Mouse (Mus musculus): ENCODE results near the gene Tead2. TPM values are rescaled to one million over a fixed set of nuclear protein-coding genes. Genes with fewer than 3 reads are reported as not detected.

Tead2 gene
- polyA plus RNA-seq, 1 experiment from 2014 or later = 93.2 TPM

DNA sequence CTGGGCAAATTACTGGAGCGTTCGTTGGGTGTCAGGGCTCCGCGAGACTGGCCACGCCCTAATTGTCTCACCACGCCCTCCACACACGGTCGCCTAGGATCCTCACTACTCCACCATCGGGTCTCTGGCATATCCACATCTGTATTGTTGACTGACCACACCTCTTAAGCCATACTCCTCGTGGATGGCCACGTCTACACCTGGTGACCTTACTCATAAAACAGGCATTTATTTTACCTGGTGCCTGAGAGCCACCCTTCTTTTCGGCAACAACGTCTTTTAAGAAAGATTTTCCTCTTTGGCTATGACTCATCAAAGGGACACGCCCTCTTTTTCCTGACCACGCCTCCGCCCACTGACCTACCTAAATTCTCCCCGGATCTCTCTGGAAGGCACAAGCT is 3.7 kb upstream of the Tead2 start, which contains the start of gene Dkkl1:
Gene Dkkl1, minus strand, starts transcription at position 297 of the 401 bp plus-strand sequence.
- 4% methylated on average over 17 of the region's 17 CpGs for whole genome bisulfite sequencing
- no peak for ATAC-seq
- Histone ChIP-seq H3K9ac (no peak within 1 kb of the TSS), H3K27ac (no peak within 1 kb of the TSS), H3K4me1 (replicated peaks) (peaks cover 6% of the 10 kb centered on the region), H3K4me3 (replicated peaks) (no peak within 1 kb of the TSS; the same call in 1 of the 2 replicates), H3K27me3 (replicated peaks) (peaks cover 10% of the 10 kb centered on the region), H3K9me3 (no peaks in the 10 kb centered on the region), H3K4me2 (replicated peaks) (peak within 1 kb of the TSS; percentile 41), H3K36me3 (no peaks in the 10 kb centered on the region)

DNA sequence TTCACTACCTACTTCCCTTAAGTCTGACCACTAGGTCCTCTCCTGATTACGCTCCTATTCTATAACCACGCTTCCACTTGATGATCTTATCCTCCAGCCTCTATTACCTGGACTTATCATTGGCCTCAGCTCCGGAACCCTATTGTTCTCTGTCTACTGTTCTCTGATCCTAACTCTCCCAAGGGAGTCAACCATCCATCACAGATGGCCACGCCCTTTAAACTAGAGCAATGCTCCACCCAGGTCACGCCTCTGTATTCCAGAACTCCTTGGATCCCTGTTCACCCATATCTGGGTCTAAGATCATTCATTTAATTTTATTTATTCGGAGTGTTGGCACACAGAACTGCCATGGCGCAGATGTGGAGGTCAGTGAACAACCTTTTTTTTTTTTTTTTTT is 3.2 kb upstream of the Tead2 start:
- ATAC-seq = no peak
- 74% methylated on average over 7 of the region's 7 CpGs for WGBS
- Histone ChIP-seq H3K4me1 (replicated peaks) (peaks cover 11% of the 10 kb centered on the region), H3K4me3 (replicated peaks) (no peak overlapping the region), H3K27me3 (replicated peaks) (peaks cover 10% of the 10 kb centered on the region), H3K9ac (no peak overlapping the region), H3K36me3 (no peaks in the 10 kb centered on the region), H3K4me2 (replicated peaks) (no peak overlapping the region), H3K9me3 (no peaks in the 10 kb centered on the region), H3K27ac (no peak overlapping the region)

DNA sequence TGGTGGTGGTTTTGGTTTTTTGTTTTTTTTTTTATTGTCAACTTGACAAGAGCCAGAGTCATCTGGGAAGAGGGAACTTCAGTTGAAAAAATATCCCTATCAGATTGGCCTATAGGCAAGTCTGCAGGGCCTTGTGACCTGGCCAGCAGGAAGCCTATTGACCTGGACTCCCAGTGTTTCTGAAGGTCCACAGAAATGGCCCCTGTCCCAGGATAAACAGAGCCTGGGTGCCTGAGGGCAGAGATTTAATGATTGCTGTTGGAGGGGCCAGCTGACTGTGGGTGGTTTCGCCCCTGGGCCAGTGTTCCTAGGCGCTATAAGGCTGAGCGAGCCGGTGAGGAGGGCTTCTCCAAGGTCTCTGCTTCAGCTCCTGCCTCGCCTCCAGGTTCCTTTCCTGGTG is 1.8 kb upstream of the Tead2 start:
- Histone ChIP-seq H3K4me2 (replicated peaks) (no peak overlapping the region), H3K36me3 (no peaks in the 10 kb centered on the region), H3K9ac (no peak overlapping the region), H3K27ac (no peak overlapping the region), H3K4me1 (replicated peaks) (peaks cover 19% of the 10 kb centered on the region), H3K4me3 (replicated peaks) (no peak overlapping the region), H3K9me3 (no peaks in the 10 kb centered on the region), H3K27me3 (replicated peaks) (peaks cover 10% of the 10 kb centered on the region)
- no peak for ATAC-seq
- 67% methylated on average over 5 of the region's 5 CpGs for WGBS

- peak overlapping the region; percentile 94 for H3K9ac ChIP-seq
- peak; percentile 85 for ATAC-seq
- H3K27ac ChIP-seq = peak overlapping the region; percentile 89
- peaks cover 19% of the 10 kb centered on the region for H3K4me1 ChIP-seq (replicated peaks)
- peaks cover 14% of the 10 kb centered on the region; the same call in 1 of the 2 replicates for H3K36me3 ChIP-seq
- H3K4me3 ChIP-seq (replicated peaks) = peak overlapping the region; percentile 73
- H3K4me2 ChIP-seq (replicated peaks) = peak overlapping the region; percentile 84
- no peaks in the 10 kb centered on the region for H3K9me3 ChIP-seq
- peaks cover 2% of the 10 kb centered on the region; the same call in 1 of the 2 replicates for H3K27me3 ChIP-seq (replicated peaks)
- 2% methylated on average over 13 of the region's 13 CpGs for WGBS
Measured at GRCm38 (mm10) chr7:45216442-45217183, 1.1 kb downstream of the Tead2 start.

- no peak overlapping the region for H3K4me2 ChIP-seq (replicated peaks)
- no peaks in the 10 kb centered on the region for H3K9me3 ChIP-seq
- H3K4me1 ChIP-seq (replicated peaks) = peaks cover 16% of the 10 kb centered on the region
- 73% methylated on average over 2 of the region's 2 CpGs for WGBS
- peaks cover 34% of the 10 kb centered on the region; the same call in 1 of the 2 replicates for H3K36me3 ChIP-seq
- no peaks in the 10 kb centered on the region for H3K27me3 ChIP-seq (replicated peaks)
- no peak overlapping the region for H3K9ac ChIP-seq
- no peak overlapping the region for H3K4me3 ChIP-seq (replicated peaks)
- no peak for ATAC-seq
- H3K27ac ChIP-seq = no peak overlapping the region
Measured at GRCm38 (mm10) chr7:45221680-45222079, 6.1 kb downstream of the Tead2 start.

- Histone ChIP-seq H3K4me1 (replicated peaks) (no peaks in the 10 kb centered on the region), H3K36me3 (peaks cover 45% of the 10 kb centered on the region; the same call in 1 of the 2 replicates), H3K27ac (no peak overlapping the region), H3K9ac (no peak overlapping the region), H3K4me3 (replicated peaks) (no peak overlapping the region), H3K4me2 (replicated peaks) (no peak overlapping the region), H3K9me3 (no peaks in the 10 kb centered on the region), H3K27me3 (replicated peaks) (no peaks in the 10 kb centered on the region)
- ATAC-seq = no peak
- 86% methylated on average over 7 of the region's 7 CpGs for WGBS
Measured at GRCm38 (mm10) chr7:45224826-45225225, 9.3 kb downstream of the Tead2 start.

DNA sequence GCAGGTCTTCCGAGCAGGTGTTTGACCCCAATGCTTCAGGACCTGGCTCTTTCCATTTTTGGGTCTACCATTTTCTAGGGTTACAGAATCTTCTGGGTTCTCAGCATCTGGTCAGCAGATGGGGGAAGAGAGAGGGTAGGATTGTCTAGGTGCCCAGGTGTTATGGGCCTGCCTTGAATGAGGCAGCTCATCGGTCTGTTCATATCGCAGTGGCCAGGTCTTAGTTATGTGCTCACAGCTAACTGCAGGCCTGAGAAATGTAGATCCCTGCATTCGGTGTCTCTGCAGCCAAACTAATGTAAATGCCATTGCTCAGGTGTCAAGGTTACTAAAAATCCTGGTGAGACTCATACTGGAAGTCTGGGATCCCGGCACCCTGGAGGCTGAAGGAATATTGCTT is 10.9 kb downstream of the Tead2 start:
- Histone ChIP-seq H3K9ac (no peak overlapping the region), H3K36me3 (peaks cover 40% of the 10 kb centered on the region), H3K9me3 (no peaks in the 10 kb centered on the region), H3K27ac (no peak overlapping the region), H3K4me1 (replicated peaks) (no peaks in the 10 kb centered on the region), H3K4me2 (replicated peaks) (no peak overlapping the region), H3K27me3 (replicated peaks) (no peaks in the 10 kb centered on the region), H3K4me3 (replicated peaks) (no peak overlapping the region)
- WGBS = 94% methylated on average over 5 of the region's 5 CpGs
- ATAC-seq = no peak

- no peaks in the 10 kb centered on the region for H3K27me3 ChIP-seq (replicated peaks)
- H3K4me2 ChIP-seq (replicated peaks) = no peak overlapping the region
- no peak overlapping the region for H3K4me3 ChIP-seq (replicated peaks)
- H3K27ac ChIP-seq = no peak overlapping the region
- H3K4me1 ChIP-seq (replicated peaks) = peaks cover 1% of the 10 kb centered on the region
- WGBS = 95% methylated on average over 18 of the region's 18 CpGs
- no peak for ATAC-seq
- no peak overlapping the region for H3K9ac ChIP-seq
- peaks cover 29% of the 10 kb centered on the region for H3K36me3 ChIP-seq
- no peaks in the 10 kb centered on the region for H3K9me3 ChIP-seq
Measured at GRCm38 (mm10) chr7:45228548-45228947, 13.0 kb downstream of the Tead2 start.

DNA sequence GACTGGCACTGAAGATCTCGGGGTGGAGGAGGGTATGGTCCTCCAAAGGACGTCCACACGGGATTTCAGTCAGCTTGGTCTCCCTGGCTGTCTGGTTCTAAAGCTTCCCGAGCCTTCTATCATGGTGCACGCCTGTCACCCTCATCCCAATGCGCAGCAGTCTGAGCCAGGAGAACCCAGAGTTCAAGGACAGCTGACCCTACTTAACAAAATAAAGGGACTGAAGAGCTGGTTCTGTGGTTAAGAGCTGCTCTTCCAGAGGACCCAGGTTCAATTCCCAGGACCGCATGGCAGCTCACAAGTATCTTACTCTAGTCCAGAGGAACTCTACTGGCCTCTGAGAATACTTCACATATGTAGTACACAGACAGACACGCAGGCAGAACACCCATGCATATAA is 13.5 kb downstream of the Tead2 start:
- Histone ChIP-seq H3K9ac (no peak overlapping the region), H3K4me1 (replicated peaks) (peaks cover 6% of the 10 kb centered on the region), H3K9me3 (no peaks in the 10 kb centered on the region), H3K27ac (no peak overlapping the region), H3K36me3 (peaks cover 27% of the 10 kb centered on the region), H3K4me3 (replicated peaks) (no peak overlapping the region), H3K27me3 (replicated peaks) (no peaks in the 10 kb centered on the region), H3K4me2 (replicated peaks) (no peak overlapping the region)
- ATAC-seq = no peak
- 90% methylated on average over 8 of the region's 8 CpGs for WGBS

DNA sequence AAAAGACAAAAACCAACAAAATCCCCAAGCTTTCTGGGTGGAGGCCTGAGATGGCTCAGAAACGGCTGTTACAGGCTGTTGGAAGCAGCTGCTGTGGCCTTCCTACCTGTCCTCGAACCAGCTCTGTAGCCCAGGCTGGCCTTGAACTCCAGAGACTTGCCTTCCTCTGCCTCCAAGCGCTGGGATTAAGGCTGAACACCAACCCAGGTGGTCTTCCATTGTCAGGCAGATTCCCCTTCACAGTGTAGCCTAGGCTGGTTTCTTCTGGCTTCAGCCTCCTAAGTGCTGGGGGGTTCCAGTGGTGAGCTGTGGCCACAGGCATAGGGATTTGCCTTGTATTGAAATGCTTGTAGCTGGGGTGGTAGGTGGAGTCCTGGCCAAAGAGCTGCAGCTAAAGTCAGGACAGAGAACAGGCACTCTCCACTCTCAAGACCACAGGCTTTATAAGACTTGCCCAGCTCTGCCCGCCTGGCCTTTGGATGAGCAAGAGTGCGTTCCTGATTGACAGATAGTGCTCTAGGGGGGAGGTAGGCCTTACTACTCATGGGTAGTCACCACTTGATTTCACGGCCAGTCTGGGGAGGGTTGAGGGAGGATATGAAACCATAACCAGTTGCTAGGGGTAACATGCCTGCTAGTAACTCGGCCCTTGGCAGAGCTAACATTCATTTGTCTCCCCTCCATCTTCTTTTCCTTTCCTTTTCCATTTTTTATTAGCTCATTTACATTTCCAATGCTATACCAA is 14.1 kb downstream of the Tead2 start:
- Histone ChIP-seq H3K4me2 (replicated peaks) (no peak overlapping the region), H3K4me1 (replicated peaks) (peaks cover 12% of the 10 kb centered on the region), H3K27ac (no peak overlapping the region), H3K9ac (no peak overlapping the region), H3K4me3 (replicated peaks) (no peak overlapping the region), H3K36me3 (peaks cover 27% of the 10 kb centered on the region), H3K9me3 (no peaks in the 10 kb centered on the region), H3K27me3 (replicated peaks) (no peaks in the 10 kb centered on the region)
- no peak for ATAC-seq
- WGBS = 80% methylated on average over 7 of the region's 7 CpGs

DNA sequence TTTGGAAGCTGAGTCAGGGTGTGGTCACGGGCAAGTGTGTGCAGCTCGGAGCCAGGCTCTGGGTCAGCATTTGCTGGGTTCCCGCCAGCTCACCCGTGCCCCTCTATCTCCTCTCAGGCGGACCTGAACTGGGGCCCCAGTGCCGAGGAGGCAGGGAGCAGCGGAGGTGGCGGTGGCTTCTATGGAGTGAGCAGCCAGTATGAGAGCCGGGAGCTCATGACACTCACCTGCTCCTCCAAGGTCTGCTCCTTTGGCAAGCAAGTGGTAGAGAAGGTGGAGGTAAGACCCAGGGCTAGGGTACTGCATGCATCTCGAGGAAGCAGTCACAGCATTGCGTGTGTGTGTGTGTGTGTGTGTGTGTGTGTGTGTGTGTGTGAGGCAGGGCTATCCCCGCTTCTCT is 15.6 kb downstream of the Tead2 start:
- H3K27ac ChIP-seq = no peak overlapping the region
- no peaks in the 10 kb centered on the region for H3K9me3 ChIP-seq
- no peak overlapping the region for H3K9ac ChIP-seq
- peaks cover 21% of the 10 kb centered on the region for H3K4me1 ChIP-seq (replicated peaks)
- no peak overlapping the region for H3K4me3 ChIP-seq (replicated peaks)
- no peak for ATAC-seq
- no peaks in the 10 kb centered on the region for H3K27me3 ChIP-seq (replicated peaks)
- 84% methylated on average over 12 of the region's 12 CpGs for WGBS
- peaks cover 18% of the 10 kb centered on the region for H3K36me3 ChIP-seq
- no peak overlapping the region for H3K4me2 ChIP-seq (replicated peaks)

- H3K27ac ChIP-seq = no peak overlapping the region
- ATAC-seq = no peak
- peaks cover 21% of the 10 kb centered on the region for H3K4me1 ChIP-seq (replicated peaks)
- H3K36me3 ChIP-seq = peaks cover 18% of the 10 kb centered on the region
- H3K4me3 ChIP-seq (replicated peaks) = no peak overlapping the region
- no peak overlapping the region for H3K9ac ChIP-seq
- H3K4me2 ChIP-seq (replicated peaks) = no peak overlapping the region
- 79% methylated on average over 11 of the region's 11 CpGs for WGBS
- no peaks in the 10 kb centered on the region for H3K27me3 ChIP-seq (replicated peaks)
- no peaks in the 10 kb centered on the region for H3K9me3 ChIP-seq
Measured at GRCm38 (mm10) chr7:45231941-45232340, 16.4 kb downstream of the Tead2 start.

All from intestine, embryonic 15.5 days (tissue).